Mouse (Mus musculus) limb, embryonic 14.5 days (tissue): ENCODE results near the gene Coq5. TPM values are rescaled to one million over a fixed set of nuclear protein-coding genes. Genes with fewer than 3 reads are reported as not detected.

ENCODE experiments used
- ATAC-seq: fragments of 200-750 bp; cut with Nextera tagmentation; 2 replicates; pipeline ENCODE4 v1.8.0; 2017; ENCODE audit warnings: low read depth, moderate number of reproducible peaks, moderate TSS enrichment; ENCODE audit not compliant: low FRiP score
- DNase-seq: peaks from one replicate; pipeline ENCODE4 v3.0.0-alpha.2; 2015; ENCODE audit warnings: low spot score
- H3K27ac ChIP-seq: fragments of 300-500 bp; sonication (generic); replicated peaks from 2 replicates; pipeline ENCODE4 v1.5.1; 2014; ENCODE audit warnings: low read depth, mild to moderate bottlenecking, low read length, moderate library complexity, mixed read lengths
- H3K27me3 ChIP-seq: fragments of 300-500 bp; sonication (generic); 2 replicates; pipeline ENCODE4 v1.6.1; 2014; ENCODE audit warnings: low read length, mixed read lengths; ENCODE audit not compliant: control insufficient read depth, insufficient read depth
- H3K36me3 ChIP-seq: fragments of 300-500 bp; sonication (generic); 2 replicates; pipeline ENCODE4 v1.6.1; 2014; ENCODE audit warnings: mild to moderate bottlenecking, low read length, moderate library complexity, mixed read lengths; ENCODE audit not compliant: control insufficient read depth, insufficient read depth
- H3K4me1 ChIP-seq: fragments of 300-500 bp; sonication (generic); 2 replicates; pipeline ENCODE4 v1.6.1; 2014; ENCODE audit warnings: antibody characterized with exemption, low read length, mixed read lengths; ENCODE audit not compliant: control insufficient read depth, insufficient read depth
- H3K4me2 ChIP-seq: fragments of 300-500 bp; sonication (generic); replicated peaks from 2 replicates; pipeline ENCODE4 v1.6.1; 2014; ENCODE audit warnings: low read depth, mild to moderate bottlenecking, low read length, moderate library complexity; ENCODE audit not compliant: severe bottlenecking
- H3K4me3 ChIP-seq: fragments of 300-500 bp; sonication (generic); replicated peaks from 2 replicates; pipeline ENCODE4 v1.5.1; 2014; ENCODE audit warnings: low read length
- H3K9ac ChIP-seq: fragments of 300-500 bp; sonication (generic); 2 replicates; pipeline ENCODE4 v1.6.1; 2014; ENCODE audit warnings: mild to moderate bottlenecking, low read depth, low read length, moderate library complexity; ENCODE audit not compliant: severe bottlenecking
- H3K9me3 ChIP-seq: fragments of 300-500 bp; sonication (generic); 2 replicates; pipeline ENCODE4 v1.6.1; 2016; ENCODE audit warnings: low read length; ENCODE audit not compliant: control insufficient read depth
- POLR2A ChIP-seq: fragments of 200-500 bp; IDR thresholded peaks from 2 replicates; pipeline ENCODE4 v1.8.0; 2012; ENCODE audit warnings: inconsistent platforms, mild to moderate bottlenecking, moderate library complexity, borderline replicate concordance; ENCODE audit not compliant: insufficient read depth, insufficient read length; ENCODE audit errors: extremely low read depth
- WGBS: fragments of 180-500 bp; shearing (Covaris S2); extraction: QIAGEN DNeasy Blood & Tissue Kit; methylation state at CpG from one replicate; pipeline ENCODE4 v1.1.7; 2014; 5-methylcytosine and 5-hydroxymethylcytosine counted together
- polyA plus RNA-seq, 2 experiments: library from polyadenylated mRNA; depleted of rRNA in 1 of 2; stranded (reverse) in 1 of 2; unstranded in 1 of 2; fragments of >200 nt; fragmentation: Nextera tagmentation in 1 of 2; extraction: Ambion mirVana in 1 of 2; gene quantifications; 2 replicates each; pipeline versions ENCODE4 v1.2.1 to v1.2.3; 2012 to 2014

The Coq5 gene
- polyA plus RNA-seq, 2 experiments = 13.7 to 38.5 TPM

DNA sequence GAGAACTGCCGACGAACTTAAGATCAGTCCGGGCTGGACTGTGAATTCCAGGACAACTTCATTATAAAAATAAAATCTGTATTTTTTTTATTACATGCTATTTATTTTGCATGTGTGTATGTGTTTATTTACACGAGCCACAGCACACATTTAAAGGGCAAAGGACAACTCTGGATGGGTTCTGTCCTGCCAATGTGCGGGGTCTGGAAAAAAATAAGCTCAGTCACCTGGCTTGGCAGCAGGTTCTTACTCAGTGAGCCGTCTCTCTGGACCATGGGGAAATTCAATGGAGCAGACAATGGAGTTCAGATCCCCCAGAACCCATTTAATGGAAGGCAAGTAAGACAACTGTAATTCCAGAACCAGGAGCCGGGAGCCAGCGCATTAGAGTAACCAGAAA lies 18.3 kb upstream of the Coq5 start:
- H3K27me3 ChIP-seq = no peaks in the 10 kb centered on the region
- H3K36me3 ChIP-seq = peaks cover 61% of the 10 kb centered on the region

DNA sequence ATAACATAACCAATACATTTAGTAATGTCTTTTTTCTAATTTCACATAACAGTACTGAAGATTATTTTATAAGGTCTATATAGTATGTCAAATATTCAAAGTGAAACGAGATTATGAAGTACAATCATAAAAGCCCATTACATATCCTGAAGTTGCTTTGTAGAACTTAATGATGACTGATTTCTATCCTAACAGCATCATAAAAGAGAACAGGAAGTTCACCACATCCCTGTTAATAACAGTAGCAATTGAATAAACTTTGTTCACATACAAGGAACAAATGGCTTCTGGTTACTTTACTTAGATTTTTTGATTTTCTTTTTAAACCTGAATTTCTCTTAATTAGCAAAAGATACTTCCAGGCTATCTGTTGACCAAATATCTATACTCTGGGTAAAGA lies 17.6 kb upstream of the Coq5 start:
- WGBS = 74% methylated on average over 1 of the region's 1 CpGs
- no peaks in the 10 kb centered on the region for H3K9me3 ChIP-seq
- peaks cover 61% of the 10 kb centered on the region for H3K36me3 ChIP-seq
- TF ChIP-seq POLR2A = no peak
- no peak overlapping the region for H3K27ac ChIP-seq
- no peak overlapping the region for H3K4me2 ChIP-seq
- DNase-seq = no peak
- H3K4me3 ChIP-seq = no peak overlapping the region
- peaks cover 5% of the 10 kb centered on the region for H3K4me1 ChIP-seq
- no peak overlapping the region for H3K9ac ChIP-seq
- no peaks in the 10 kb centered on the region for H3K27me3 ChIP-seq
- no peak for ATAC-seq

More for the DNA sequence above, 18.3 kb upstream of the Coq5 start:
- Histone ChIP-seq H3K9ac (no peak overlapping the region), H3K9me3 (no peaks in the 10 kb centered on the region), H3K27ac (no peak overlapping the region), H3K4me2 (no peak overlapping the region), H3K4me3 (no peak overlapping the region), H3K4me1 (no peaks in the 10 kb centered on the region; the same call in 1 of the 2 replicates)
- no peak for DNase-seq
- 80% methylated on average over 8 of the region's 8 CpGs for WGBS
- TF ChIP-seq POLR2A = no peak
- ATAC-seq = no peak

DNA sequence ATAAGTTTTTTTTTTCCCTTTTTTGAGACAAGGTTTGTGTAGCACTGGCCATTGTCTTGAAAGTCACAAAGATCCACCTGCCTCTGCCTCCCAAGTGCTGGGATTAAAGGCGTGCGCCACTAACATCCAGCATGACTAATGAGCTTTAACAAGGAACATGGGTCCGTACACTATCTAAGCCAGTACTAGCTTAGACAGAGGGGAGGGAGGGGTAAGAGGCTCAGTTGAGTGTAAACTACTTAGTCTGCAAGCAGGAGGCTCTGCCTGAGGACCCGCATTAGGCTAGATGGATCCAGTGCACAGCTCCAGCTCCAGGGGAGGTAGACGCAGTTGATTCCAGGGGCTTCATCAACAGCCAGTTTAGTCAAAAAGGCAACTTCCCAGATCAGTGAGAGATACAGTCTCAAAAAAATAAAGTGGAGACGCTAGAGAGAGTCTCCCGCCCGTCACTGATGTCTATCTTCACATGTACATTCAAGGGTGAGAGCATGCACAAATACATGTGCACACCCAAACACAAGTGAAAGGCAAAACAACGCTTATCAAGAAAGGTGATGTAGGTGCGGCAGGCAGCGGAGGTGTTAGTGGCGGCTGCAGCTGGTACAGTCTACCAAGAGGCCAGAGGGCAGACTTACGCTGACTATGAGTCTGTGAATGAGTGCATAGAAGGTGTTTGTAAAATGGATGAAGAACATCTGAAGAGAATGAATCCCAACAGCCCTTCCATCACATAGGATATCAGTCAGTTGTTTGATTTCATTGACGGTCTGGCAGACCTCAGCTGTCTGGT lies 16.8 kb upstream of the Coq5 start:
- WGBS = 93% methylated on average over 14 of the region's 14 CpGs
- Histone ChIP-seq H3K4me2 (no peak overlapping the region), H3K9ac (no peak overlapping the region), H3K4me1 (peaks cover 5% of the 10 kb centered on the region), H3K4me3 (no peak overlapping the region), H3K36me3 (peaks cover 56% of the 10 kb centered on the region), H3K9me3 (no peaks in the 10 kb centered on the region), H3K27ac (no peak overlapping the region), H3K27me3 (no peaks in the 10 kb centered on the region)
- DNase-seq = no peak
- no peak for ATAC-seq
- TF ChIP-seq POLR2A = no peak

DNA sequence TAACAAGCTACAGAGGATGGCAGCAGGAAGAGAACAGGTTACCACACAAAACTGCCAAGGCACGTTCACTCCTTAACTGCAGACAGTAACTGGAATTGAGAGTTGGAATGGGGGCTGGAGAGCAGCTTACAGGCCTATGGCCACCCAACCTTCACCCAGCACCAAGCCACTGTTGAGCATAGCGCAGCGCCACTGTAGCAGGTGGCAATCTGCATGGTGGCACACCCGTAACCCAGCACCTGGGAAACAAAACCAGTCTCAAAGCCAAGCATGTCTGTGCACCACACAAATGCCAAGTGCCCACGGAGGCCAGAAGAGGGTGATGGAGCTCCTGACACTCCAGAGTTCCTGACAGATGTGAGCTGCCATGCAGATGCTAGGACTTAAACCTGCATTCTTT lies 13.1 kb upstream of the Coq5 start:
- 90% methylated on average over 5 of the region's 5 CpGs for WGBS
- Histone ChIP-seq H3K9ac (no peak overlapping the region), H3K27me3 (no peaks in the 10 kb centered on the region), H3K27ac (no peak overlapping the region), H3K4me2 (0 out of 2 replicates have a peak overlapping the region, but pooled peaks have one; percentile 5), H3K4me3 (no peak overlapping the region), H3K9me3 (no peaks in the 10 kb centered on the region), H3K36me3 (peaks cover 47% of the 10 kb centered on the region), H3K4me1 (peaks cover 23% of the 10 kb centered on the region)
- TF ChIP-seq POLR2A = no peak
- DNase-seq (no peak), ATAC-seq (no peak)

DNA sequence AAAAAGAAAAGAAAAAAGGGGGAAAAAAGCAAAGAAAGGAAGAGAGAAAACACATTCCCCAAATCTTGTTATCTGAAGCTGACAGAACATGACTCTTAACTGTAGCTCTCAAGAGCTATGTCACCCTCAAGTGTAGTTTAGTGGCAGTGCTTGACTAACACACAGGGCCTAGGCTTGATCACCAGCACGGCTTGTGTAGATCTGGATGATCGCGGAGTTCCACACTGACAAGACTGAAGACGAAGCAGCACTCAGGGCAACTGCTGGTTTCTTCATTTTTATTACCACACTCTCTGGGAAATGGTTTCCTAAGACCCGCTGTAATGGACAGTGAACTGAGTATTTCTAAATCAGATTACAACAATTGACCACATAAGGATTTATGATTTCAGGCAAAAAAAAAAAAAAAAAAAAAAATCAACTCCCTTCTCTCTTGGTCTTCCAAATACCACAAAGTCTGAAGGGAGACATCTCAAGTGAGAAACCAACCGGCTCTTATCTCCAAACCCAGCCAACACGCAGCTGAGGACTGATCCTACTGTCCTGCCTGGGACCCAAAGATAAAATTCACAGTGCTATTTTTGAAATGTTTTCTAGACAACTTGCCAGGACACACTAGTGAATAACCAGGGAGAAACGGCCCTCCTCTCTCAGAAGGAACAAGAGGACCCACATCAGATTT lies 12.5 kb upstream of the Coq5 start:
- H3K4me3 ChIP-seq = no peak overlapping the region
- H3K4me1 ChIP-seq = peaks cover 24% of the 10 kb centered on the region
- DNase-seq (no peak), ATAC-seq (no peak)
- no peaks in the 10 kb centered on the region for H3K9me3 ChIP-seq
- H3K36me3 ChIP-seq = peaks cover 47% of the 10 kb centered on the region
- no peak overlapping the region for H3K27ac ChIP-seq
- H3K27me3 ChIP-seq = no peaks in the 10 kb centered on the region
- H3K4me2 ChIP-seq = 0 out of 2 replicates have a peak overlapping the region, but pooled peaks have one; percentile 5
- TF ChIP-seq POLR2A = no peak
- 88% methylated on average over 8 of the region's 8 CpGs for WGBS
- H3K9ac ChIP-seq = no peak overlapping the region
